Mouse (Mus musculus): ENCODE measurements around the gene Ap1s1.
A peak's percentile ranks its signal among the peaks of the same experiment; 100 is the strongest.

The Ap1s1 gene

GRCm38 (mm10) chr5:137073141-137073540, 27.2 kb upstream of the Ap1s1 start:
- Histone ChIP-seq H3K4me3 (replicated peaks; ENCODE audit: low read length) (peak overlapping the region; percentile 51; the same call in 1 of the 2 replicates), H3K9me3 (ENCODE audit: low read length) (no peaks in the 10 kb centered on the region), H3K36me3 (ENCODE audit: insufficient read depth, low read length) (peaks cover 14% of the 10 kb centered on the region), H3K4me1 (replicated peaks; ENCODE audit: low read depth, low read length) (peaks cover 76% of the 10 kb centered on the region), H3K27me3 (ENCODE audit: insufficient read depth, low read length) (no peaks in the 10 kb centered on the region)
- no peak for TF ChIP-seq POU5F1 (IDR thresholded peaks at IDR 0.05; ENCODE audit: borderline replicate concordance, low read length)
- TF ChIP-seq CTCF (conservative IDR thresholded peaks at IDR 0.05; ENCODE audit: low read length), result no peak
- TF ChIP-seq NANOG (IDR thresholded peaks at IDR 0.05; ENCODE audit: borderline replicate concordance, low read length), result no peak

- Histone ChIP-seq H3K27me3 (ENCODE audit: insufficient read depth, low read length) (no peaks in the 10 kb centered on the region), H3K36me3 (ENCODE audit: insufficient read depth, low read length) (peaks cover 20% of the 10 kb centered on the region), H3K4me1 (replicated peaks; ENCODE audit: low read depth, low read length) (peaks cover 79% of the 10 kb centered on the region), H3K4me3 (replicated peaks; ENCODE audit: low read length) (peak within 1 kb of the TSS; percentile 64), H3K9me3 (ENCODE audit: low read length) (no peaks in the 10 kb centered on the region)
- TF ChIP-seq CTCF (conservative IDR thresholded peaks at IDR 0.05; ENCODE audit: low read length) (no peak), NANOG (IDR thresholded peaks at IDR 0.05; ENCODE audit: borderline replicate concordance, low read length) (no peak), POU5F1 (IDR thresholded peaks at IDR 0.05; ENCODE audit: borderline replicate concordance, low read length) (no peak)
Measured at GRCm38 (mm10) chr5:137072079-137072960, 26.4 kb upstream of the Ap1s1 start, which contains the start of gene Serpine1. Gene Serpine1 (minus strand): TSS chr5:137072268.

GRCm38 (mm10) chr5:137070881-137071605, 25.1 kb upstream of the Ap1s1 start:
- H3K36me3 ChIP-seq (ENCODE audit: insufficient read depth, low read length), result peaks cover 29% of the 10 kb centered on the region
- H3K27me3 ChIP-seq (ENCODE audit: insufficient read depth, low read length), result no peaks in the 10 kb centered on the region
- TF ChIP-seq CTCF (conservative IDR thresholded peaks at IDR 0.05; ENCODE audit: low read length), result no peak
- no peak for TF ChIP-seq NANOG (IDR thresholded peaks at IDR 0.05; ENCODE audit: borderline replicate concordance, low read length)
- no peak for TF ChIP-seq POU5F1 (IDR thresholded peaks at IDR 0.05; ENCODE audit: borderline replicate concordance, low read length)
- H3K9me3 ChIP-seq (ENCODE audit: low read length), result no peaks in the 10 kb centered on the region
- peaks cover 79% of the 10 kb centered on the region for H3K4me1 ChIP-seq (replicated peaks; ENCODE audit: low read depth, low read length)
- peak overlapping the region; percentile 64 for H3K4me3 ChIP-seq (replicated peaks; ENCODE audit: low read length)

GRCm38 (mm10) chr5:137068711-137069110, 22.8 kb upstream of the Ap1s1 start:
- Histone ChIP-seq H3K9me3 (ENCODE audit: low read length) (no peaks in the 10 kb centered on the region), H3K4me1 (replicated peaks; ENCODE audit: low read depth, low read length) (peaks cover 60% of the 10 kb centered on the region), H3K27me3 (ENCODE audit: insufficient read depth, low read length) (no peaks in the 10 kb centered on the region), H3K36me3 (ENCODE audit: insufficient read depth, low read length) (peaks cover 48% of the 10 kb centered on the region), H3K4me3 (replicated peaks; ENCODE audit: low read length) (no peak overlapping the region)
- TF ChIP-seq NANOG (IDR thresholded peaks at IDR 0.05; ENCODE audit: borderline replicate concordance, low read length), result no peak

DNA sequence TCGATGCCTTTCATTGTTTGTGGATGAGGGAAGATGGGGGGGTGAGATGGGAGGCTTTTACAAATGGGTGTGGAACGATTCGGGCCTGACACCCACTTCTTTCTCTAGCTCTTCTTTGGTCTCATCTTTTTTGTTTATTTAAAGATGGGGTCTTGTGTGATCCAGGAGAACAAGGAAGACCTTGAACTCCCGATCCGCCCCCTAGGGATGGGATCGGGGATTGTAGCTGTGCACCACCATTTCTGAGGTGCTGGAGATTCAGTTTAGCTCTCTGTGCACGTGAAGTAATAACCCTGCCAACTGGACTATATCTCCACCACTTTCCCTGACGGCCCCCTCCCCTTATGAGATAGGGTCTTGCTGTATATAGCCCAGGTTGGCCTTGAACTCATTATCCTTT, 20.0 kb upstream of the Ap1s1 start:
- Histone ChIP-seq H3K27me3 (ENCODE audit: insufficient read depth, low read length) (no peaks in the 10 kb centered on the region), H3K4me3 (replicated peaks; ENCODE audit: low read length) (no peak overlapping the region), H3K9me3 (ENCODE audit: low read length) (no peaks in the 10 kb centered on the region), H3K36me3 (ENCODE audit: insufficient read depth, low read length) (peaks cover 62% of the 10 kb centered on the region), H3K4me1 (replicated peaks; ENCODE audit: low read depth, low read length) (peaks cover 47% of the 10 kb centered on the region)
- TF ChIP-seq CTCF (conservative IDR thresholded peaks at IDR 0.05; ENCODE audit: low read length) (peak; percentile 56), POU5F1 (IDR thresholded peaks at IDR 0.05; ENCODE audit: borderline replicate concordance, low read length) (no peak), NANOG (IDR thresholded peaks at IDR 0.05; ENCODE audit: borderline replicate concordance, low read length) (no peak)

DNA sequence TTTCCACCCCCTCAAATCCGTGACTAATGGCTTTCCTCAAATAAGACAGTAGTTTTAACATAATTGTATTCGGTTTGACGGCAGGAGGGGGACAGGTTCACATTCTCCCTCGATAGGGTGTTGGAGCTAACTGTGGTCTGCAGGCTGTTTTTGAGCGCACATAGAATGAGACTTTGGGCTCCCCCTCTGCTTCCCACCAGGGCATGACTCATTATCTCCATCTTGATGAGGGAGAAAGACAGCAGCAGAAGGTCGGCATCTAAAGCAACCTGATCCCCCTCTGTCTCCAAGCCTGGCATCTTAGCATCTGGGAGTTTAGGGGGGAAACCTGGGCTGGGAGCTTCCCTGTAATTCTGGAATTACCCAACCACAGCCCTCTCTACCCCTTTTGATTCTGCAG, 19.5 kb upstream of the Ap1s1 start:
- H3K4me1 ChIP-seq (replicated peaks; ENCODE audit: low read depth, low read length), result peaks cover 45% of the 10 kb centered on the region
- TF ChIP-seq CTCF (conservative IDR thresholded peaks at IDR 0.05; ENCODE audit: low read length), result no peak
- TF ChIP-seq POU5F1 (IDR thresholded peaks at IDR 0.05; ENCODE audit: borderline replicate concordance, low read length), result no peak
- TF ChIP-seq NANOG (IDR thresholded peaks at IDR 0.05; ENCODE audit: borderline replicate concordance, low read length), result no peak
- no peaks in the 10 kb centered on the region for H3K27me3 ChIP-seq (ENCODE audit: insufficient read depth, low read length)
- no peak overlapping the region for H3K4me3 ChIP-seq (replicated peaks; ENCODE audit: low read length)
- H3K9me3 ChIP-seq (ENCODE audit: low read length), result no peaks in the 10 kb centered on the region
- H3K36me3 ChIP-seq (ENCODE audit: insufficient read depth, low read length), result peaks cover 57% of the 10 kb centered on the region

- H3K4me3 ChIP-seq (replicated peaks; ENCODE audit: low read length), result no peak overlapping the region
- no peaks in the 10 kb centered on the region for H3K9me3 ChIP-seq (ENCODE audit: low read length)
- H3K27me3 ChIP-seq (ENCODE audit: insufficient read depth, low read length), result no peaks in the 10 kb centered on the region; the same call in 1 of the 2 replicates
- peaks cover 45% of the 10 kb centered on the region for H3K36me3 ChIP-seq (ENCODE audit: insufficient read depth, low read length)
- TF ChIP-seq POU5F1 (IDR thresholded peaks at IDR 0.05; ENCODE audit: borderline replicate concordance, low read length), result no peak
- no peak for TF ChIP-seq CTCF (conservative IDR thresholded peaks at IDR 0.05; ENCODE audit: low read length)
- TF ChIP-seq NANOG (IDR thresholded peaks at IDR 0.05; ENCODE audit: borderline replicate concordance, low read length), result no peak
- H3K4me1 ChIP-seq (replicated peaks; ENCODE audit: low read depth, low read length), result peaks cover 44% of the 10 kb centered on the region
Measured at GRCm38 (mm10) chr5:137062601-137063000, 16.7 kb upstream of the Ap1s1 start.

- Histone ChIP-seq H3K4me3 (replicated peaks; ENCODE audit: low read length) (no peak overlapping the region), H3K27me3 (ENCODE audit: insufficient read depth, low read length) (no peaks in the 10 kb centered on the region; the same call in 1 of the 2 replicates), H3K4me1 (replicated peaks; ENCODE audit: low read depth, low read length) (peaks cover 37% of the 10 kb centered on the region), H3K36me3 (ENCODE audit: insufficient read depth, low read length) (peaks cover 39% of the 10 kb centered on the region), H3K9me3 (ENCODE audit: low read length) (no peaks in the 10 kb centered on the region)
- TF ChIP-seq POU5F1 (IDR thresholded peaks at IDR 0.05; ENCODE audit: borderline replicate concordance, low read length), result no peak
- peak; percentile 5; the same call in 1 of the 2 replicates for TF ChIP-seq CTCF (conservative IDR thresholded peaks at IDR 0.05; ENCODE audit: low read length)
- TF ChIP-seq NANOG (IDR thresholded peaks at IDR 0.05; ENCODE audit: borderline replicate concordance, low read length), result no peak
Measured at GRCm38 (mm10) chr5:137061809-137062481, 16.0 kb upstream of the Ap1s1 start.
